Mouse (Mus musculus): ENCODE data around the gene Bhmt2. TPM values are rescaled to one million over a fixed set of nuclear protein-coding genes. Genes with fewer than 3 reads are reported as not detected.

Gene Bhmt2
- 0.37 TPM in 1 of 2 replicates, not detected in the other for polyA plus RNA-seq (2015; fragmentation: Nextera tagmentation; extraction: Ambion mirVana)

DNA sequence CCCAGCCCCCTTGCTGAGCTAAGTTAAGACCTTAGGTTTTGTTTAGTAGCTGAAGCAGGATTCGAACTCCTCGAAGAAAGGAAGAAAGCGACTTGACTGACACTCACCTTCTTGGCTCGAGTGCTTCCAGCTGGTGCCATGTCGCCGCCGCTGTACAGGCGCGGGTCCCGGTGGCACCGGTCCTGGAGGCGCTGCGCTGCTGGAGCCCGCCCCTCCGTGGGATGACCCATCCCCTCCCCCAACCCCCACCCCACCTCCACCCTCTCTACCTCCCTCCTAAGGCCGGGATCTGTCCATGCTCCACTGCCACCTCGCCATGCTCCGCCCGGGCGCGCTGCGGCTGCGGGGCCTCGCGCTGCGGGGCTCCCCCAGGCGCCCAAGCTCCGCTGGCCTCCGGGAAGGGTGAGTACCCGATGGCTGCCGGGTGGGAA lies at the start of gene Bhmt2, which contains the start of gene Dmgdh:
TSS of gene Bhmt2 (minus strand) at position 172 of the 431 bp plus-strand sequence.
TSS of gene Dmgdh (plus strand) at position 303 of the 431 bp plus-strand sequence.
- ATAC-seq (ENCODE audit: insufficient number of reproducible peaks, insufficient read depth, low FRiP score, low TSS enrichment, low read depth), result no peak
- no peaks in the 10 kb centered on the region for H3K36me3 ChIP-seq
- no peak within 1 kb of the TSS for H3K27ac ChIP-seq
- peak within 1 kb of the TSS; percentile 32 for H3K4me3 ChIP-seq
- 0 out of 2 replicates have a peak, but pooled peaks cover 6% of the 10 kb centered on the region for H3K4me1 ChIP-seq
- 7% methylated on average over 31 of the region's 31 CpGs for WGBS
- no peak within 1 kb of the TSS for H3K9ac ChIP-seq
- H3K27me3 ChIP-seq, result peaks cover 17% of the 10 kb centered on the region
- H3K9me3 ChIP-seq, result no peaks in the 10 kb centered on the region
- peak within 1 kb of the TSS; percentile 51 for H3K4me2 ChIP-seq

- Histone ChIP-seq H3K4me1 (peaks cover 5% of the 10 kb centered on the region), H3K9me3 (no peaks in the 10 kb centered on the region), H3K27me3 (no peaks in the 10 kb centered on the region), H3K9ac (no peak overlapping the region), H3K4me3 (no peak overlapping the region), H3K4me2 (no peak overlapping the region), H3K27ac (no peak overlapping the region), H3K36me3 (no peaks in the 10 kb centered on the region)
- 90% methylated on average over 3 of the region's 3 CpGs for WGBS
- ATAC-seq (ENCODE audit: insufficient number of reproducible peaks, insufficient read depth, low FRiP score, low TSS enrichment, low read depth), result no peak
Measured at GRCm38 (mm10) chr13:93723455-93723854, 49.4 kb upstream of the Bhmt2 start.

DNA sequence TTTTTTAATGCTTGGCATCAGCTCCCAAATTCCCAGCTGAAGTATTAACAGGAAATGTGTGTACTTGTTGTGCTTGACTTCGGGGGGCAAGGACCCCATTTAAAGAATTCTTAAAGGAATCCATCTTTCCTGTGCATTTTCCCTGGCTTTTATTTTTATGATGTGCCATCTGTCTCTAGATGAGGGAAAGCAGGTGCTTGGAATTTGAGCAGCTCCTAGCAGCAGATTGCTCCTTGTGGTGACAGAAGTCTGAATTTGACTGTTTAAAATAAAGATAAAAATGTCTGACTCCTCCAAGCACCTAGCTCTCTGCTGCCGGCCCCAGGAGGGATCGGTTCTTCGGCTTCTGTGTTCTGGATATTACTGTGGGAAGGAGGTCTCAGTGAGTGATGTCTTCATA lies 47.8 kb upstream of the Bhmt2 start:
- no peak overlapping the region for H3K4me3 ChIP-seq
- H3K9me3 ChIP-seq, result no peaks in the 10 kb centered on the region
- WGBS, result 82% methylated on average over 4 of the region's 4 CpGs
- H3K4me2 ChIP-seq, result no peak overlapping the region
- H3K27me3 ChIP-seq, result no peaks in the 10 kb centered on the region
- no peak overlapping the region for H3K27ac ChIP-seq
- H3K4me1 ChIP-seq, result peaks cover 17% of the 10 kb centered on the region
- H3K9ac ChIP-seq, result no peak overlapping the region
- H3K36me3 ChIP-seq, result no peaks in the 10 kb centered on the region
- no peak for ATAC-seq (ENCODE audit: insufficient number of reproducible peaks, insufficient read depth, low FRiP score, low TSS enrichment, low read depth)

- Histone ChIP-seq H3K36me3 (no peaks in the 10 kb centered on the region), H3K9me3 (no peaks in the 10 kb centered on the region), H3K4me2 (peak overlapping the region; percentile 42), H3K9ac (no peak overlapping the region), H3K4me1 (peaks cover 17% of the 10 kb centered on the region), H3K27me3 (no peaks in the 10 kb centered on the region), H3K27ac (no peak overlapping the region), H3K4me3 (peak overlapping the region; percentile 10; the same call in 1 of the 2 replicates)
- WGBS, result 2% methylated on average over 7 of the region's 7 CpGs
- no peak for ATAC-seq (ENCODE audit: insufficient number of reproducible peaks, insufficient read depth, low FRiP score, low TSS enrichment, low read depth)
Measured at GRCm38 (mm10) chr13:93718948-93719347, 44.8 kb upstream of the Bhmt2 start.

- ATAC-seq (ENCODE audit: insufficient number of reproducible peaks, insufficient read depth, low FRiP score, low TSS enrichment, low read depth), result no peak
- 29% methylated on average over 7 of the region's 7 CpGs for WGBS
- Histone ChIP-seq H3K27ac (no peak overlapping the region), H3K9ac (0 out of 2 replicates have a peak overlapping the region, but pooled peaks have one; percentile 27), H3K4me3 (no peak overlapping the region), H3K9me3 (no peaks in the 10 kb centered on the region), H3K27me3 (no peaks in the 10 kb centered on the region), H3K36me3 (no peaks in the 10 kb centered on the region), H3K4me2 (no peak overlapping the region), H3K4me1 (peaks cover 17% of the 10 kb centered on the region)
Measured at GRCm38 (mm10) chr13:93717113-93717512, 43.0 kb upstream of the Bhmt2 start.

DNA sequence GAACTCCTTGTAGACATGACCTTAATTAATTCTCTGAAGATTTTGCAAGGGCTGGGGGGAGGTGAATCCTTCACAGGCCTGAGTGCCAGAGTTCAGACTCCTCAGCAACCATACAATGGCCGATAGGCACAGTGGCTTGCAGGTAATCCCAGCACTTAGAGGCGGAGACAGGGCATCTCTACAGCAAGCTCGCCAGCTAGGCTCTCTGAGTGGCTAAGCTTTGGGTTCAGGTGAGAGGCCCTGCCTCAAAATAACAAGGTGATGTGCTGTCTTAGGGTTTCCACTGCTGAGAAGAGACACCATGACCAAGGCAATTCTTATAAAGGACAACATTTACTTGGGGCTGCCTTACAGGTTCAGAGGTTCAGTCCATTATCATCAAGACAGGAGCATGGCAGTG lies 39.7 kb upstream of the Bhmt2 start:
- H3K4me1 ChIP-seq, result peaks cover 16% of the 10 kb centered on the region
- no peaks in the 10 kb centered on the region for H3K9me3 ChIP-seq
- ATAC-seq (ENCODE audit: insufficient number of reproducible peaks, insufficient read depth, low FRiP score, low TSS enrichment, low read depth), result no peak
- H3K27me3 ChIP-seq, result no peaks in the 10 kb centered on the region
- H3K27ac ChIP-seq, result no peak overlapping the region
- H3K4me3 ChIP-seq, result no peak overlapping the region
- 91% methylated on average over 3 of the region's 3 CpGs for WGBS
- no peaks in the 10 kb centered on the region for H3K36me3 ChIP-seq
- H3K4me2 ChIP-seq, result no peak overlapping the region
- H3K9ac ChIP-seq, result no peak overlapping the region

GRCm38 (mm10) chr13:93712362-93712761 lies 38.3 kb upstream of the Bhmt2 start:
- H3K4me2 ChIP-seq, result no peak overlapping the region
- no peak overlapping the region for H3K4me3 ChIP-seq
- H3K27ac ChIP-seq, result no peak overlapping the region
- ATAC-seq (ENCODE audit: insufficient number of reproducible peaks, insufficient read depth, low FRiP score, low TSS enrichment, low read depth), result no peak
- H3K27me3 ChIP-seq, result no peaks in the 10 kb centered on the region
- no peaks in the 10 kb centered on the region for H3K36me3 ChIP-seq
- peaks cover 4% of the 10 kb centered on the region for H3K4me1 ChIP-seq
- WGBS, result 90% methylated on average over 4 of the region's 4 CpGs
- H3K9me3 ChIP-seq, result no peaks in the 10 kb centered on the region
- no peak overlapping the region for H3K9ac ChIP-seq

DNA sequence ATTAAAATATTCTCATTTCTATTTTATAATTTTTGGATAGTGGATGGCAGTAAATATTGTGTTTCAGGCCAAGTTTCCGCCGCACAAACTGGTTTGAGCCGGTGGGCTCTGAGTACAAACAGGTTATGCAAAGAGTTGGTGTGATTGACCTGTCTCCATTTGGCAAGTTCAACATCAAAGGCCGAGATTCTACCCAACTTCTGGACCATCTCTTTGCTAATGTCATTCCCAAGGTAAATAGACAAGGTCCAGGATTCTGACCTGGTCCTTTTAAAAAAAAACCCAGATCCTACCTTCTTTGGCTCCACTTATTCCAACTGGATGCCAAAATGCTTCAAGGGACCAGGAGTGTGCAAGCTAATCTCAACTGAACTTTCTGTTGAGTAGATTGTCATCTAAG lies 37.1 kb upstream of the Bhmt2 start:
- Histone ChIP-seq H3K4me1 (no peaks in the 10 kb centered on the region), H3K27ac (no peak overlapping the region), H3K27me3 (no peaks in the 10 kb centered on the region), H3K4me3 (no peak overlapping the region), H3K36me3 (no peaks in the 10 kb centered on the region), H3K9ac (no peak overlapping the region), H3K9me3 (no peaks in the 10 kb centered on the region), H3K4me2 (no peak overlapping the region)
- ATAC-seq (ENCODE audit: insufficient number of reproducible peaks, insufficient read depth, low FRiP score, low TSS enrichment, low read depth), result no peak
- WGBS, result 91% methylated on average over 4 of the region's 4 CpGs

DNA sequence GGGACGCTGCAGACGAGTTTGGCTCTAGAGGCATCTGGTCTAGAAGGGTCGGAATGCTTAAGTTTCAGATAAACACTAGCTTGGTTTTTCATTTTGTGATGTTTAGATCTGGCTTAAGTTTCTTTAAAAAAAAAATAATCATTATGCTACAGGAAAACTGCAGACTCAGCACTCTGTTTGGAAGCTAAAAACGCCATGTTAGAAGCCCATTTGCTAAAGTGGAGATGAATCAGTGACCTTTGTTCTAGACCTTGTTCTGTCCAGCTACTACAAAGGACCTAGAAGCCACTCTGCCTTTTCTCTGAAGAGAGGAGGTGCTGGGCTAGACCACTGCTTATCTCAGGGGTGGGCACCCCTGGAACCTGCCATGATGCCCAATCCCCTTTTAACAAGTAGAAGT lies 36.2 kb upstream of the Bhmt2 start:
- Histone ChIP-seq H3K9me3 (no peaks in the 10 kb centered on the region), H3K4me2 (no peak overlapping the region), H3K36me3 (no peaks in the 10 kb centered on the region), H3K27ac (no peak overlapping the region), H3K4me3 (no peak overlapping the region), H3K27me3 (no peaks in the 10 kb centered on the region), H3K9ac (no peak overlapping the region), H3K4me1 (no peaks in the 10 kb centered on the region)
- WGBS, result 81% methylated on average over 4 of the region's 4 CpGs
- no peak for ATAC-seq (ENCODE audit: insufficient number of reproducible peaks, insufficient read depth, low FRiP score, low TSS enrichment, low read depth)

DNA sequence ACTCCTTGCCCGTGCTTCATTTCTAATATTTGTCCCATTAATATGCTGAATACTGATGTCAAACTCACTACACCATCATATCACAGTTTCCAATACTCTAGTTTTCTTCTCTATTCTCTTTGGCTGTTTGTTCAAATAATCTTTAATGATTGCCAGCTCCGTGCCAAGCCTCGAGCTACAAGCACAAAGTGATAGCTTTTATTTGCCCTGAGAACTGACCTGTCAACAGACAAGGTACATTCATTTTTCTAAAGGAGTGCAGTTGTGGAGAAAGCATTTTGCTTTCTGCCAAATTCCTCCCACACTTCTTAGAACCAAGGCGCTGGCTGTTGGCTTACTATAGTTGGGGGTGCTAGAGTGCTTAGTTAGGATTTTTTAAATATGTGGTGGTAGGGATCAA lies 33.2 kb upstream of the Bhmt2 start:
- Histone ChIP-seq H3K4me2 (no peak overlapping the region), H3K9ac (no peak overlapping the region), H3K4me1 (no peaks in the 10 kb centered on the region), H3K4me3 (no peak overlapping the region), H3K9me3 (no peaks in the 10 kb centered on the region), H3K27me3 (no peaks in the 10 kb centered on the region), H3K36me3 (no peaks in the 10 kb centered on the region), H3K27ac (no peak overlapping the region)
- 85% methylated on average over 4 of the region's 4 CpGs for WGBS
- ATAC-seq (ENCODE audit: insufficient number of reproducible peaks, insufficient read depth, low FRiP score, low TSS enrichment, low read depth), result no peak

DNA sequence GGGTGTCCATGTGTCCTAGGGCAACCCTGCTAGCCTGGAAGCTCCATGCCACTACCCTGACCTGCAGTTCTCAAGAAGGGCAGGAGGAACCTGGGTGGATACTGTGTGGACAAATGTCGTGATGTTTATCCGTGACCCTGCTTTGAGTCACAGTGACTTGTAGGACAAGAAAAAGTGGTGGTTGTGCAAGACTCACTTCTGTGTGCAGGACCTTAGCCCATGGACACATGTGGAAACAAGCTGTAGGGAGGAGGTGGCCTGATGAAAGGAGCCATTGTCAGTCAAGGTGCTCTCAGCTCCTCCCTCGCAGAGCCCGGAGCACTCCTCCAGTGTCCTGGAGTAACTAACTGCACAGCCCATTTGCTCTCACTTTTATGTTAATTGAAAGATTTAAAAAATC lies 31.6 kb upstream of the Bhmt2 start:
- WGBS, result 62% methylated on average over 4 of the region's 4 CpGs
- H3K4me2 ChIP-seq, result no peak overlapping the region
- ATAC-seq (ENCODE audit: insufficient number of reproducible peaks, insufficient read depth, low FRiP score, low TSS enrichment, low read depth), result no peak
- H3K4me3 ChIP-seq, result no peak overlapping the region
- H3K27ac ChIP-seq, result no peak overlapping the region
- no peaks in the 10 kb centered on the region for H3K9me3 ChIP-seq
- H3K36me3 ChIP-seq, result no peaks in the 10 kb centered on the region
- no peaks in the 10 kb centered on the region for H3K4me1 ChIP-seq
- H3K27me3 ChIP-seq, result no peaks in the 10 kb centered on the region
- no peak overlapping the region for H3K9ac ChIP-seq

GRCm38 (mm10) chr13:93698866-93699265 lies 24.8 kb upstream of the Bhmt2 start:
- H3K9ac ChIP-seq, result no peak overlapping the region
- H3K36me3 ChIP-seq, result no peaks in the 10 kb centered on the region
- 78% methylated on average over 6 of the region's 6 CpGs for WGBS
- H3K27ac ChIP-seq, result no peak overlapping the region
- no peaks in the 10 kb centered on the region for H3K27me3 ChIP-seq
- no peaks in the 10 kb centered on the region for H3K9me3 ChIP-seq
- no peak overlapping the region for H3K4me3 ChIP-seq
- no peak for ATAC-seq (ENCODE audit: insufficient number of reproducible peaks, insufficient read depth, low FRiP score, low TSS enrichment, low read depth)
- no peaks in the 10 kb centered on the region for H3K4me1 ChIP-seq
- H3K4me2 ChIP-seq, result no peak overlapping the region
